Mouse (Mus musculus): Measurements from ENCODE around the gene Nxn.

- peak; percentile 89 to 94 for TF ChIP-seq POLR2A (IDR thresholded peaks at IDR 0.05; ENCODE audit: control insufficient read depth in 1 of 2, insufficient read depth in 1 of 2, low read depth in 1 of 2, low read length in 2 of 2, poor library complexity in 1 of 2)
- TF ChIP-seq CTCF (IDR thresholded peaks at IDR 0.05 in 2 of 3, conservative IDR thresholded peaks at IDR 0.05 in 1 of 3; ENCODE audit: control insufficient read depth in 1 of 3, insufficient read depth in 1 of 3, low read depth in 2 of 3, low read length in 3 of 3, poor library complexity in 1 of 3, severe bottlenecking in 1 of 3): no peak
- no peak for TF ChIP-seq USF1 (IDR thresholded peaks at IDR 0.05; ENCODE audit: low read depth, low read length)
- peak; percentile 90 for TF ChIP-seq MYC (IDR thresholded peaks at IDR 0.05; ENCODE audit: low read depth, low read length)
- TF ChIP-seq MEF2A (IDR thresholded peaks at IDR 0.05; ENCODE audit: extremely low read depth, insufficient replicate concordance, low read depth, low read length, poor library complexity, severe bottlenecking): no peak
Observed at GRCm38 (mm10) chr11:76242901-76243810, 155.8 kb downstream of the Nxn start, which contains the start of the genes Mrm3 and Glod4.
